Mouse (Mus musculus): Measurements from ENCODE around the gene Mrpl30.

- TF ChIP-seq POLR2A (IDR thresholded peaks at IDR 0.05; ENCODE audit: borderline replicate concordance, low read depth, low read length), result no peak
- TF ChIP-seq CTCF (IDR thresholded peaks at IDR 0.05; ENCODE audit: low read depth, low read length), result no peak
Measured at GRCm38 (mm10) chr1:37889206-37889605, 1.1 kb upstream of the Mrpl30 start.
